Mouse (Mus musculus) intestine, embryonic 14.5 days (tissue): ENCODE measurements around the gene Ror2. TPM values are rescaled to one million over a fixed set of nuclear protein-coding genes. Genes with fewer than 3 reads are reported as not detected.

Source experiments
- ATAC-seq: fragments of 200-750 bp; cut with Nextera tagmentation; replicated peaks from 2 replicates; pipeline ENCODE4 v1.8.0; 2017; ENCODE audit warnings: low read depth, moderate number of reproducible peaks, moderate TSS enrichment, moderate library complexity; ENCODE audit not compliant: low FRiP score, low TSS enrichment
- DNase-seq: peaks from one replicate; pipeline ENCODE4 v3.0.0-alpha.2; 2018; ENCODE audit warnings: low spot score
- H3K27ac ChIP-seq: fragments of 300-500 bp; sonication (generic); 2 replicates; pipeline ENCODE4 v1.5.1; 2014; ENCODE audit warnings: low read depth, mild to moderate bottlenecking, control low read depth
- H3K27me3 ChIP-seq: fragments of 300-500 bp; sonication (generic); replicated peaks from 2 replicates; pipeline ENCODE4 v1.6.1; 2014; ENCODE audit warnings: low read length, control low read depth; ENCODE audit not compliant: control insufficient read depth, insufficient read depth
- H3K36me3 ChIP-seq: fragments of 300-500 bp; sonication (generic); 2 replicates; pipeline ENCODE4 v1.6.1; 2014; ENCODE audit warnings: low read length, control low read depth; ENCODE audit not compliant: control insufficient read depth, insufficient read depth
- H3K4me1 ChIP-seq: fragments of 300-500 bp; sonication (generic); replicated peaks from 2 replicates; pipeline ENCODE4 v1.6.1; 2014; ENCODE audit warnings: low read length, control low read depth, mixed read lengths; ENCODE audit not compliant: control insufficient read depth, insufficient read depth
- H3K4me2 ChIP-seq: fragments of 300-500 bp; sonication (generic); 2 replicates; pipeline ENCODE4 v1.6.1; 2014; ENCODE audit warnings: low read length
- H3K4me3 ChIP-seq: fragments of 300-500 bp; sonication (generic); 2 replicates; pipeline ENCODE4 v1.5.1; 2014; ENCODE audit warnings: low read depth, low read length, control low read depth, mixed read lengths
- H3K9ac ChIP-seq: fragments of 300-500 bp; sonication (generic); 2 replicates; pipeline ENCODE4 v1.6.1; 2014; ENCODE audit warnings: mild to moderate bottlenecking, low read length
- H3K9me3 ChIP-seq: fragments of 300-500 bp; sonication (generic); 2 replicates; pipeline ENCODE4 v1.6.1; 2016; ENCODE audit warnings: low read length, control low read depth; ENCODE audit not compliant: control insufficient read depth
- WGBS: fragments of 180-500 bp; shearing (Covaris S2); extraction: QIAGEN DNeasy Blood & Tissue Kit; methylation state at CpG from one replicate; pipeline ENCODE4 v1.1.7; 2014; 5-methylcytosine and 5-hydroxymethylcytosine counted together
- polyA plus RNA-seq: library from polyadenylated mRNA; unstranded; fragments of >200 nt; fragmentation: Nextera tagmentation; extraction: Ambion mirVana; gene quantifications from 2 replicates; pipeline ENCODE4 v1.2.1, GENCODE M21; 2014

The Ror2 gene
- polyA plus RNA-seq, 1 experiment from 2014 or later = 18.5 TPM

GRCm38 (mm10) chr13:53142268-53142667 lies 143.7 kb downstream of the Ror2 start:
- no peak overlapping the region for H3K27ac ChIP-seq
- no peak for DNase-seq
- 78% methylated on average over 10 of the region's 10 CpGs for WGBS

DNA sequence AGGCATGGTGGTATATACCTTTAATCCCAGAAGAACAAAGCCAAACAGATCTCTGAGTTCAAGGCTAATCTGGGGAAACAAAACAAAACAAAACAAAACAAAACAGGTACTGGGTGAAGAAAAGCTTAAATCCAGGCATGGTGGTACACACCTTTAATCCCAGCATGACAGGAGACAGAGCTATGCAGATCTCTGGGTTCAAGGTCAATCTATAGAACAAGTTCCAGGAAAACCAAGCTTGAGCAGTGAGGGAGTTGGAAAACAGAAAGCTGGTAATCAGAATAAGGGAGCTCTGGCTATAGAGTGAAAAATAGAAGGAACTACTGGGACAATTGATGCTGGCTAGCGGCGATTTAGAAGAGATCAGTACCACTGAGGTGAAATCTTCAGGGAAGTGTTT lies 145.6 kb downstream of the Ror2 start:
- Histone ChIP-seq H3K27me3 (no peaks in the 10 kb centered on the region), H3K9ac (no peak overlapping the region), H3K4me3 (no peak overlapping the region), H3K4me1 (peaks cover 6% of the 10 kb centered on the region; the same call in 1 of the 2 replicates), H3K27ac (no peak overlapping the region), H3K4me2 (no peak overlapping the region), H3K36me3 (peaks cover 12% of the 10 kb centered on the region), H3K9me3 (peaks cover 6% of the 10 kb centered on the region)
- ATAC-seq (no peak), DNase-seq (no peak)
- WGBS = 88% methylated on average over 2 of the region's 2 CpGs

More at GRCm38 (mm10) chr13:53142268-53142667, 143.7 kb downstream of the Ror2 start:
- H3K36me3 ChIP-seq = peaks cover 24% of the 10 kb centered on the region
- ATAC-seq = no peak
- H3K9me3 ChIP-seq = peaks cover 6% of the 10 kb centered on the region
- H3K27me3 ChIP-seq = no peaks in the 10 kb centered on the region
- no peak overlapping the region for H3K4me2 ChIP-seq
- H3K9ac ChIP-seq = no peak overlapping the region
- no peak overlapping the region for H3K4me3 ChIP-seq
- peaks cover 6% of the 10 kb centered on the region; the same call in 1 of the 2 replicates for H3K4me1 ChIP-seq

DNA sequence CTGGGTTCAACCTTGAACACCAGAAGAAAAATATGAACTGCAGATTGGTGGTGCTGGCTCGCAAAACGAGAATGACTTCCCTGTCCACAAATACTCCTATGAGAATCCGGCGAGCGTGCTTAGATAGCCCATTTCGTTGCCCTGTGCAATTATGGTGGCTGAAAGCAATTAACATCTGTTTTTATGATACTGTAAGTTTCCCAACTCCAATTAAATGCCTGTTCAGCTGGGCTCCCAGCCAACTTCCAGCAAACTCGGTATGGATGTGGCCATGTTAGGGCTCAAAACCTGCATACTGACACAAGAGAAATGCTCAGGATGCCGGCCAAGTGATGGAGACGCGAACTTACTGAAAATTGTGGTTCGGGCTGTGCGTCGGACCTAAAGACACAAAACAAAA lies 155.4 kb downstream of the Ror2 start:
- no peak for ATAC-seq

DNA sequence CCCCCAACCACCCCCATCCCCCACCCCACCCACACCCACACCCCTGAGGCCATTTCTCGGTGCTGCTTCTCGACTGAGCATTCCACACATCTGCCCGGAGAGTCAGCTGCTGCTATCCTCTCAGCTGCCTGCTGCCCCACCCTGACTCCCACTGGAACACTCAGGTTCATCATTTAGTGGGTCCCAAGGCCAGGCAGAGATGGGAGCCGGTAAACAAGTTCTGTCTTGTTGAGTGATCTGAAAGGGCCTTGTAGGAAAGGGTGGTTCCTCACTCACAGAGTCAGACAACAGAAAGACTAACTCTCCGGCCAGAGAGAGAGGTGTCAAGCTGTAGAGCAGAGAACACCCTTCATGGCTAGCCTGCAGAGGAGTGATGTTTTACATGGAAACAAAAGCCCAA lies 155.9 kb downstream of the Ror2 start:
- no peak for ATAC-seq
- 74% methylated on average over 5 of the region's 5 CpGs for WGBS
- no peak overlapping the region for H3K27ac ChIP-seq

More for the DNA sequence above, 155.4 kb downstream of the Ror2 start:
- 84% methylated on average over 13 of the region's 13 CpGs for WGBS
- Histone ChIP-seq H3K4me1 (no peaks in the 10 kb centered on the region), H3K9me3 (no peaks in the 10 kb centered on the region), H3K4me2 (no peak overlapping the region), H3K4me3 (no peak overlapping the region), H3K27me3 (no peaks in the 10 kb centered on the region), H3K9ac (no peak overlapping the region), H3K36me3 (peaks cover 35% of the 10 kb centered on the region), H3K27ac (no peak overlapping the region)
- no peak for DNase-seq

DNA sequence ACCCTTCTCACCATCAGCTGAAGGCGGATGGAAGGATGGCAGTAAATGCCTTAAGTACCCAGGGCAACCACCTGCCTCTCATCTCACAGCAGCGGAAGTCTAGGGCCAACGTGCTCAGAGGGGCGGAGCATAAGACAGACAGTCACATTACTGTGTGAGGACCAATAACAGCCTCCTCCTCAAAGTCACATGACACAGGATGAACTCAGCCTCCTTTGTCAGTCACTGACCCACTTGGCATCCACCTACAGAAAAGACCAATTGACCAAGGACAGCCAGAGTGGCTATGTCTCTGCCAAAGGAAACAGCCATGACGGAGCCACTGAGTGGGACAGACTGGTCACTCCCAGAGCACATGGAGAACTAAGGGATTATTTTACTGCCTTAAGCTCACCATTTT lies 160.3 kb downstream of the Ror2 start:
- Histone ChIP-seq H3K9me3 (no peaks in the 10 kb centered on the region), H3K9ac (no peak overlapping the region), H3K4me3 (no peak overlapping the region), H3K27me3 (no peaks in the 10 kb centered on the region), H3K4me2 (no peak overlapping the region), H3K4me1 (no peaks in the 10 kb centered on the region; the same call in 1 of the 2 replicates), H3K27ac (no peak overlapping the region), H3K36me3 (peaks cover 23% of the 10 kb centered on the region)
- DNase-seq = no peak
- no peak for ATAC-seq
- 67% methylated on average over 5 of the region's 5 CpGs for WGBS

More for the DNA sequence above, 155.9 kb downstream of the Ror2 start:
- Histone ChIP-seq H3K4me3 (no peak overlapping the region), H3K27me3 (no peaks in the 10 kb centered on the region), H3K36me3 (peaks cover 37% of the 10 kb centered on the region), H3K9me3 (no peaks in the 10 kb centered on the region), H3K9ac (no peak overlapping the region), H3K4me1 (no peaks in the 10 kb centered on the region), H3K4me2 (no peak overlapping the region)
- DNase-seq = no peak

- Histone ChIP-seq H3K4me1 (no peaks in the 10 kb centered on the region; the same call in 1 of the 2 replicates), H3K27ac (no peak overlapping the region), H3K9me3 (no peaks in the 10 kb centered on the region), H3K4me2 (no peak overlapping the region), H3K9ac (no peak overlapping the region), H3K4me3 (no peak overlapping the region), H3K36me3 (peaks cover 25% of the 10 kb centered on the region), H3K27me3 (no peaks in the 10 kb centered on the region)
- DNase-seq = no peak
- 0 out of 2 replicates have a peak, but pooled peaks have one; percentile 44 for ATAC-seq
- WGBS = 69% methylated on average over 8 of the region's 8 CpGs
Measured at GRCm38 (mm10) chr13:53122085-53122484, 163.8 kb downstream of the Ror2 start.

- no peak overlapping the region for H3K4me2 ChIP-seq
- no peak for DNase-seq
- ATAC-seq = no peak
Measured at GRCm38 (mm10) chr13:53120906-53121305, 165.0 kb downstream of the Ror2 start.

DNA sequence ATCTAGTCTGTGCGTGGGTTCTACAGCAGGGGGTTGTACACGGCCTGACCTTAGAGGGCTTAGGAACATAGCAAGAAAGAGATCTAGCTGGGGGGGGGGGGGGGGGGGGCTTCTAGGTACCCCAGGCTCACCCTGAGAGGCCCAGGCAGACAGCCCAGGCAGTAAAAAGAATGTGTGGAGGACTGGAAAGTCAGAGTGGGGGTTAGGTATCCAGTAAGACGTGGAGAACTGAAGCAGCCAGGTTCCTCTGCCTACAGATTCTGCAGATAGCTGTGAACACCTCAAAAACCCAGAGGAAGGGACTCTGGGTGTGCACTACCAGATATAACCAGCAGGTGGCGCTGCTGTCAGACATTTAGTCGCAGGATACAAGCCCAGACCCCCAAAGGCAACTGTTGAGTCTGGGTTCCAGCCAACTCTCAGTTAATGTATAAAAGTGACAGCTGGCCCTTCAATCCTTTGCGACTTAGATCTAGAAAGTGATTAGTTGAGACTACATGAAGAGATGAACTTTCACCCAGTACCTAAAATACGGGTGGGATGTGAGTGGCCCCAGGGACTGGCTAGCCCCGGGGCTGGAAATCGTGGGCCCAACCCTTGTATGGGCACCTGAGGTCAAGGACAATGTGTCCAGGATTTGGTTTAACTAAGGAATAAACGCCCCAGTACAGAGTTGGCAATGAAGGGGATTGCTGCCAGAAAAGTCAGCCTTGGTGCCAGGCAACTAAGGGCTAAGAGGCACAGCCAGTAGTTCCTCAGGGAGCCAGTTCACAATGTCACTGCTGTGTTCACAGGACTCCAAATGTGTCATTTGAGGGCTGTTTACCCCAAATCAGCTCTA lies 166.1 kb downstream of the Ror2 start:
- no peak overlapping the region for H3K4me2 ChIP-seq
- 25% methylated on average over 10 of the region's 10 CpGs for WGBS
- ATAC-seq (peak; percentile 50), DNase-seq (peak; percentile 99)
- no peaks in the 10 kb centered on the region for H3K27me3 ChIP-seq
- no peaks in the 10 kb centered on the region for H3K9me3 ChIP-seq
- H3K36me3 ChIP-seq = peaks cover 25% of the 10 kb centered on the region
- H3K27ac ChIP-seq = no peak overlapping the region
- no peak overlapping the region for H3K4me3 ChIP-seq
- H3K4me1 ChIP-seq = no peaks in the 10 kb centered on the region; the same call in 1 of the 2 replicates
- no peak overlapping the region for H3K9ac ChIP-seq

More at GRCm38 (mm10) chr13:53120906-53121305, 165.0 kb downstream of the Ror2 start:
- H3K4me1 ChIP-seq = no peaks in the 10 kb centered on the region; the same call in 1 of the 2 replicates
- H3K27ac ChIP-seq = no peak overlapping the region
- H3K9me3 ChIP-seq = no peaks in the 10 kb centered on the region
- H3K27me3 ChIP-seq = no peaks in the 10 kb centered on the region
- H3K9ac ChIP-seq = no peak overlapping the region
- no peak overlapping the region for H3K4me3 ChIP-seq
- H3K36me3 ChIP-seq = peaks cover 29% of the 10 kb centered on the region
- WGBS = 39% methylated on average over 11 of the region's 11 CpGs
